Mouse (Mus musculus): ENCODE results near the gene Akap6. TPM values are rescaled to one million over a fixed set of nuclear protein-coding genes. Genes with fewer than 3 reads are reported as not detected.

The Akap6 gene
- polyA plus RNA-seq, 1 experiment from 2014 or later = 19.4 TPM

DNA sequence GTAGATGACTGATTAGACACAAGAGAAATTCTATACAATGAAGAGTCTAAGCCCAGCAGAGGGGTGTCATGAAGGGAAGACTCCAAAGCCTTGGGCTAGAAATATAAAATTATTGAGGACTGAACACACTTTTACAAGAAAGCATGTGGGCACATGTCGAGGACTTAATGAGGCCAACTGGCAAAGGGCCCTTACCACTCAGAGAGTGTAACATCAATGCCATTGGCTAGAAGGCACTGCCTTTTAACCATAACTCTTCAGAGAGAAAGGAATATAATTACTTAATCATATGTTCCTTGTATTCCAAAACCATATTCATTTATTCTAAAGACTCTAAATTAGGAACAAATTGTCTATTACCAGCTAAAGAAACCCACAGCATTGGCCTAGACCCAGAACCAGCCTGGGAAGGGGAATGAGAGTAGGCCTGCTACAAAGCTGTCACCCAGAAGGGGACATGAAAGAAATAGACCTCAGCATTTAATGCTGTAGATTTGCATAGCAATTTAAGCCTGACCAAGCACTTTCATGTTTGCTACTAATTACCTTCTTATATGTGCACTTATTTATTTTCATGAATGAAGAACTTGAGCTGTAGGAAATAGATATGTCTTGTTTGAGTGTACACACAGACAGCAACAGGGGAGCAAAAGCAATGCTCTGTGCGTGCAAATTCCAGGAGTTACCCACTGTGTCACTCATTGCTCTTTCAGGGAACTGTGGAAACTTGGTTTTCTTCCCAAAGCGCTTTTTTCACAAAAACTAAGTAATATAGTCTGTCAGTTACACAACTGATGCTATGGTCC lies 377.6 kb downstream of the Akap6 start:
- H3K27me3 ChIP-seq = no peaks in the 10 kb centered on the region
- WGBS = 44% methylated on average over 3 of the region's 3 CpGs

DNA sequence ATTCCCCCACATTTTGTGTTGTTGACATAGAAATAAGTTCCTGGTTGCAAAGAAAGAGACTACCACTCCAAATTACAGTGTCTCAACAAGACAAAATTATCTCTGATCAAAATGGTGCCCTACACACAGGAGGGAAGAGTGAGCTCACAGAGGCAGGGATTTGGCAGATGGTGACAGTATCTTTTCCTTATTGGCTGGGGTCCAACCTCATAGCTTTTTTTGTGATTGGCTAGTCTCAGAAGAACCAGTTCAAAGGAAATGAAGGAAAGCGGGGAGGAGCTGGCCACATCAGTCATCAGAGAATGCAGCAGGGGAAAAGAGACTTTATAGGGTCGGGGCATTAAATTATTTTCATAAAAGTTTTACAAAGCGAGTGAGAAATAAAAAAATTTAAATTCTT lies 386.6 kb downstream of the Akap6 start:
- no peak overlapping the region for H3K4me3 ChIP-seq
- no peaks in the 10 kb centered on the region for H3K27me3 ChIP-seq
- H3K9ac ChIP-seq (replicated peaks) = no peak overlapping the region
- H3K27ac ChIP-seq (replicated peaks) = no peak overlapping the region
- H3K4me2 ChIP-seq (replicated peaks) = no peak overlapping the region
- H3K4me1 ChIP-seq = peaks cover 2% of the 10 kb centered on the region; the same call in 1 of the 2 replicates
- H3K9me3 ChIP-seq = no peaks in the 10 kb centered on the region
- H3K36me3 ChIP-seq = no peaks in the 10 kb centered on the region
- ATAC-seq (replicated peaks) = no peak
- WGBS = 57% methylated on average over 3 of the region's 3 CpGs

More for the DNA sequence above, 377.6 kb downstream of the Akap6 start:
- H3K9me3 ChIP-seq = no peaks in the 10 kb centered on the region
- H3K27ac ChIP-seq (replicated peaks) = no peak overlapping the region
- H3K4me1 ChIP-seq = 0 out of 2 replicates have a peak, but pooled peaks cover 3% of the 10 kb centered on the region
- no peak overlapping the region for H3K9ac ChIP-seq (replicated peaks)
- no peak overlapping the region for H3K4me2 ChIP-seq (replicated peaks)
- no peak overlapping the region for H3K4me3 ChIP-seq
- peaks cover 3% of the 10 kb centered on the region; the same call in 1 of the 2 replicates for H3K36me3 ChIP-seq
- ATAC-seq (replicated peaks) = peak; percentile 60; the same call in 1 of the 2 replicates

DNA sequence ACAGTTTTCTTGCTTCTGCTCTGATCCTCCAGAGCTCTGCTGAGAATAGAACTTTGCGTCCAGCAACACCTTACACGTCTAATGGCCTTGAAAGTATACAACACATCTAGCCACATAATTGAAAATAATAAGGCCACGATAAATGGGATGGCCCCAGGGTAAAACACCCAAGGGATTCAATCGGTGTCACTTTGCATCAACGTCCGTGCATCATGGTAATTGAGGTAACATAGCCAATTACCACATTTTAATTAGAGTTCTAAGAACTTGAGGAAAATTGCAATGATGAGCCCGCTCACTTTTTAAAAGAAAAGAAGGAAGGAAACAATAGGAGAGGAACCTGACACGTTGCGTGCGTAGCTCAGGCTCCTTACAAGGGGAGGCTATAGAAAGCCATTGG lies 413.1 kb downstream of the Akap6 start:
- WGBS = 32% methylated on average over 10 of the region's 10 CpGs
- H3K9ac ChIP-seq (replicated peaks) = no peak overlapping the region
- no peaks in the 10 kb centered on the region for H3K4me1 ChIP-seq
- no peak overlapping the region for H3K4me2 ChIP-seq (replicated peaks)
- no peaks in the 10 kb centered on the region for H3K36me3 ChIP-seq
- no peaks in the 10 kb centered on the region for H3K9me3 ChIP-seq
- no peaks in the 10 kb centered on the region for H3K27me3 ChIP-seq
- H3K4me3 ChIP-seq = no peak overlapping the region
- ATAC-seq (replicated peaks) = no peak
- H3K27ac ChIP-seq (replicated peaks) = no peak overlapping the region

DNA sequence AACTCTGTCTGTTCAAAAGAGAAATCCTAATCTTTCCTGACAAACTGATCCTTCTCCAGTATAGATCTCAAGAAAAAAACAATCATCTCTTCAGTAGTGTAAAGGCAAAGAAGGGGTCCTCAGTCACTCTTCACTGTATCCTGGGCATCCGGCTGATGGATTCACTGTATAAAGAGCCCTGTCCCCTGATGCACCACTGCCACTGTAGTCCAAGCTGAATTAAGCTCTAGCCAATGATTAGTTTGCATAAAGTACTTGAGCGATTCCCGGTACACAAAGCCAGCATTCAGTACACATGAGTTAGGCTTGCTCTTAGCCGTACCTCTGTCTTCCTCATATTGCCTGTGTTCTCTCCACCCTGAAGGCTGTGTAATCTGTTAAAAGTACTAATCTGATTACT lies 420.2 kb downstream of the Akap6 start:
- no peak overlapping the region for H3K4me3 ChIP-seq
- peaks cover 19% of the 10 kb centered on the region for H3K4me1 ChIP-seq
- H3K36me3 ChIP-seq = no peaks in the 10 kb centered on the region
- 14% methylated on average over 4 of the region's 4 CpGs for WGBS
- 0 out of 2 replicates have a peak, but pooled peaks cover 3% of the 10 kb centered on the region for H3K9me3 ChIP-seq
- no peak overlapping the region for H3K27ac ChIP-seq (replicated peaks)
- H3K27me3 ChIP-seq = no peaks in the 10 kb centered on the region
- no peak for ATAC-seq (replicated peaks)
- H3K9ac ChIP-seq (replicated peaks) = no peak overlapping the region
- H3K4me2 ChIP-seq (replicated peaks) = no peak overlapping the region

DNA sequence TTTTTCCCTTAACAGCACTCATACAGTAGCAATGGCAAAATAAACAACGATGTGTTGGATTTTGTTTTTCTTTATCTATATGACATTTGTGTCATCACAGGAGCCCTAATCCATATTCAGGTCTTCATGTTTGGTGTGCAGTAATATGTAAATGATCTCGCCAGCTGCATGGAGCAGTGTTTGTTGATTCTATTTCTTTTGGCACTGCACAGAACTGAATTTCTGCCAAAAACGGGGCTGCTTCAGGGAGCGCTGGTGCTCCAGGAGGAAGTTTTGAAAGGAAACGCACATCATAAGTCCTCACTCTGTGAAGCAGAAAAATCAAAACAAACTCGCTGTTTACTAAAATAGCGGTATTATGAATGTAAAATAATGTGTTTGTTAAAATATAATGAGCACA lies 424.9 kb downstream of the Akap6 start:
- Histone ChIP-seq H3K9me3 (0 out of 2 replicates have a peak, but pooled peaks cover 3% of the 10 kb centered on the region), H3K4me3 (0 out of 2 replicates have a peak overlapping the region, but pooled peaks have one; percentile 13), H3K27me3 (peaks cover 5% of the 10 kb centered on the region; the same call in 1 of the 2 replicates), H3K27ac (replicated peaks) (peak overlapping the region; percentile 80), H3K36me3 (no peaks in the 10 kb centered on the region), H3K4me1 (peaks cover 29% of the 10 kb centered on the region), H3K4me2 (replicated peaks) (peak overlapping the region; percentile 32), H3K9ac (replicated peaks) (no peak overlapping the region)
- 10% methylated on average over 7 of the region's 7 CpGs for WGBS
- peak; percentile 91 for ATAC-seq (replicated peaks)

DNA sequence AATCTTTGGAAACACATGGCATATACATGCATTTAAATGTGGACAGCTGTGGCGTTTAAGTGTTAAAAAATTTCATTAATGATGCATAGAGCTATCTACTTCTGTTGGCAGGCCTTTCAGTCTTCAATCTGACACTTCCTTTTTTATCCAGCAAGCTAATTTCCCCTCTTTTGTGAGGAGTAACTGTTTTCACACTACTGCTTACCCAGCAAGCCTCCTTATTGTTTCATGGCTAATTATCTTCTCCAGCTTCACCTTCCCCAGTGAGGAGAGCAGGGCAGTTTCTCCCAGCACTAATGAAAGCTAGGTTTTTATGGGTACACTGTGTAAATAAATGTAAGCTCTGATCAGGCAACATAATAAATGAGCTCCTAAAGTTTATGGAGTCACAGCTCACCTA lies 425.5 kb downstream of the Akap6 start:
- Histone ChIP-seq H3K27ac (replicated peaks) (peak overlapping the region; percentile 80), H3K4me1 (peaks cover 24% of the 10 kb centered on the region), H3K9ac (replicated peaks) (no peak overlapping the region), H3K36me3 (no peaks in the 10 kb centered on the region), H3K27me3 (peaks cover 5% of the 10 kb centered on the region; the same call in 1 of the 2 replicates), H3K4me2 (replicated peaks) (peak overlapping the region; percentile 32), H3K4me3 (no peak overlapping the region), H3K9me3 (0 out of 2 replicates have a peak, but pooled peaks cover 3% of the 10 kb centered on the region)
- WGBS = 0% methylated on average over 1 of the region's 1 CpGs
- peak; percentile 68 for ATAC-seq (replicated peaks)

DNA sequence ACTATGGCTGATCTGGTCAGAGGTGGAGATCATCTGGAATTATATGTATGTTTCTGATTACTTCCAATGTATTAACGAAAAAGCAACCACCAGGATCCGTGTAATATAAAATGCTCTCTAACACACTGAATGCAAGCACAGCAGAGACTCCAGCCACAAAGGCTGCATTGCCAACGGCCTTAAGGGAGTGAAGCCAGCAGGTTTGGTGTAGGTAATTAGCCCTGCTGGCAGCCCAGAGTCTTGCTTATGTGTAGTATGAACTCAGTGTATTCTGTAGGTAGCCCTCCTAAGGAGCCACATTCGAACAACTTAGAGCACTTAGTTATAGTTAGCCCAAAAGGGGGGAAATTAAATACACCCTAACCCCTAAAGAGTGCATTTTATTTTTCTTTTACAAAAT lies 426.1 kb downstream of the Akap6 start:
- ATAC-seq (replicated peaks) = no peak

DNA sequence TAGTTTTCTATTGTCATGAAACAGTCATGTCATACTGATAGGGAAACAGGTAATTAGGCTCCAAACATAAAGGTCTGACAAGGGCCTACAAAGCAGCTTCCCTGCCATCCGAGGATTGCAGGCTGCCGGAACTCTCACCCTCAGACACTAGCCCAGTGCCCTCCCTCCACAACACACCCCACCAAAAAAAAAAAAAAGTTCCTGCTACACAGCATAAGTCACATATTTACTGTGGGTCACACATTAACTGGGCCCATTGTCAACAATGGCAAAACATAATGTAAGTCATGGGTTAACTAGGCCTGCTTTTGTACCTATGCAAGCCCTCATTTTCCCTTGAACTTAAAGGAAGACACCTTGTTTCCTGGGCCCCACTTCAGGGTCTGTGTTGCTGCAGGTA lies 435.0 kb downstream of the Akap6 start:
- no peak for ATAC-seq (replicated peaks)
- Histone ChIP-seq H3K4me3 (no peak overlapping the region), H3K9ac (replicated peaks) (no peak overlapping the region), H3K27ac (replicated peaks) (no peak overlapping the region), H3K4me2 (replicated peaks) (no peak overlapping the region), H3K4me1 (no peaks in the 10 kb centered on the region), H3K27me3 (no peaks in the 10 kb centered on the region), H3K9me3 (no peaks in the 10 kb centered on the region), H3K36me3 (no peaks in the 10 kb centered on the region)
- WGBS = 63% methylated on average over 2 of the region's 2 CpGs

More for the DNA sequence above, 426.1 kb downstream of the Akap6 start:
- H3K4me1 ChIP-seq = peaks cover 23% of the 10 kb centered on the region
- no peak overlapping the region for H3K4me3 ChIP-seq
- 0 out of 2 replicates have a peak overlapping the region, but pooled peaks have one; percentile 32 for H3K4me2 ChIP-seq (replicated peaks)
- H3K36me3 ChIP-seq = no peaks in the 10 kb centered on the region
- peak overlapping the region; percentile 80 for H3K27ac ChIP-seq (replicated peaks)
- H3K9ac ChIP-seq (replicated peaks) = no peak overlapping the region
- H3K27me3 ChIP-seq = peaks cover 5% of the 10 kb centered on the region; the same call in 1 of the 2 replicates
- 22% methylated on average over 4 of the region's 4 CpGs for WGBS
- H3K9me3 ChIP-seq = 0 out of 2 replicates have a peak, but pooled peaks cover 3% of the 10 kb centered on the region

DNA sequence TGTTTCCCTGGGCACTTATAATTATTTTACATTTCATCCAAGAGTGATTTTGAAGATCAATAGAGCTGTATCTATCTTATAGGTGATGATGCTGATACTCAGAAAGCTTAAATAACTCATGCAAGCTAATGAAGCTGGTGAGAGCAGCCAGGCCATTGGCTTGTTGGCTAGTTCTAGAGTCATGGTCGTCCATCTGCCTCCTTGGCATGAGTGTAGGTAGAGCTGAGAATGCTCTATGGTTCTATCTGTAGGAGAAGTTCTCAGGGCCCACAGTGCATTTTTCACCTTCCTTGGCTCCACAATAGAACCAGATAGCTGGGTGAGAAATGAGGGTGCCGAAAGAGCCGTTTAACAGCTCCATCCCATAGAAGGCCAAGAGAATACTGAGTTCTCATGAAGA lies 438.1 kb downstream of the Akap6 start:
- WGBS = 90% methylated on average over 3 of the region's 3 CpGs

DNA sequence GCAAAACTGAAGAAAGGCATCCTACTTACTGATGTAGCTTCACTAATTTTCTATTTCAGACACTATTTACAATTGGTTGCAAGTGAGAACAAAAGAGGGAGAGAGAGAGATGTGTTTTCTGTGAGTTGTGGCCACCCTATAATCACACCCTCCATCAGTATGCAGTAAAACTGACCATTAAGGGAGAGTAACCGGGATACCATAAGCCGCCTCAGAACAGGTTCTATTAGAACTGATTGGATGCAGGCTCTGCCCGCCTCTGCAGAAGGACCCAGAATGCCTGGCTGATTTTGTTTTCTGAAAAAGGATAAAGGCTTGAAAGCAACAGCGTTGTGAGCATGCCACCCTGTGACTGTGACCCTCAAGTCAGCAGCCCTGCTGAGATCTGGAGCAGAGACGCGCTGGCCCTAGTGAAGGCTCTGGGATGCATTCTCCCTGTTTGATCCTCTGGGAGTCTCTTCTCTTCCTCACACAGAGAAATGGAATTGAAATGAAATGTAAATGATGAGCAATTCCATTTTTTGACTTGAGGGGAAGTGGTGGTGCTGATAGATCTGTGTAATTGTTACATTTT lies 445.0 kb downstream of the Akap6 start:
- 41% methylated on average over 6 of the region's 6 CpGs for WGBS
- no peak overlapping the region; the same call in 1 of the 2 replicates for H3K27ac ChIP-seq (replicated peaks)

More for the DNA sequence above, 438.1 kb downstream of the Akap6 start:
- Histone ChIP-seq H3K4me3 (no peak overlapping the region), H3K9me3 (no peaks in the 10 kb centered on the region), H3K36me3 (peaks cover 25% of the 10 kb centered on the region; the same call in 1 of the 2 replicates), H3K4me2 (replicated peaks) (no peak overlapping the region), H3K4me1 (no peaks in the 10 kb centered on the region), H3K9ac (replicated peaks) (no peak overlapping the region), H3K27me3 (no peaks in the 10 kb centered on the region), H3K27ac (replicated peaks) (no peak overlapping the region)
- ATAC-seq (replicated peaks) = no peak

DNA sequence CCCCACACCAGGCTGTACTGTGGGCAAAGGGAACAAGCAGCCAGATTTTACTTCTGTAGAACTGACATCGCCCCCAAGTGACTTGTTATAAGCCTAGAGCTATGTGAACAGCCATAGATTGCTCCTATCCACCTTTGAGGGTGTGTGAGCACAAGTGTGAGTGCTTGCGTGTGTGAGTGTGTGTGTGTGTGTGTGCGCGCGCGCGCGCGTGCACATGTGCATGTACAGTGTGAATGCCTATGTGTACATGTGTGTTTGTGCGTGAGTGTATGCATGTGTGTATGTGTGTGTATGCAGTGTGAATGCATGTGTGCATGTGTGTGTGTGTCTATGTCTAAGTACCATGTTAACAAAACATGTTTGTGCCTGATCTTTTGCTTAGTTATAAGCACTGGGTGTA lies 445.6 kb downstream of the Akap6 start:
- Histone ChIP-seq H3K4me1 (peaks cover 20% of the 10 kb centered on the region), H3K9ac (replicated peaks) (no peak overlapping the region), H3K4me2 (replicated peaks) (no peak overlapping the region), H3K27me3 (no peaks in the 10 kb centered on the region), H3K9me3 (no peaks in the 10 kb centered on the region), H3K4me3 (no peak overlapping the region), H3K27ac (replicated peaks) (no peak overlapping the region), H3K36me3 (peaks cover 23% of the 10 kb centered on the region)
- no peak; the same call in 1 of the 2 replicates for ATAC-seq (replicated peaks)
- WGBS = 97% methylated on average over 10 of the region's 10 CpGs

More for the DNA sequence above, 445.0 kb downstream of the Akap6 start:
- Histone ChIP-seq H3K9ac (replicated peaks) (no peak overlapping the region), H3K27me3 (no peaks in the 10 kb centered on the region), H3K4me1 (peaks cover 20% of the 10 kb centered on the region), H3K4me3 (no peak overlapping the region), H3K36me3 (peaks cover 28% of the 10 kb centered on the region), H3K9me3 (no peaks in the 10 kb centered on the region), H3K4me2 (replicated peaks) (no peak overlapping the region)
- ATAC-seq (replicated peaks) = no peak

DNA sequence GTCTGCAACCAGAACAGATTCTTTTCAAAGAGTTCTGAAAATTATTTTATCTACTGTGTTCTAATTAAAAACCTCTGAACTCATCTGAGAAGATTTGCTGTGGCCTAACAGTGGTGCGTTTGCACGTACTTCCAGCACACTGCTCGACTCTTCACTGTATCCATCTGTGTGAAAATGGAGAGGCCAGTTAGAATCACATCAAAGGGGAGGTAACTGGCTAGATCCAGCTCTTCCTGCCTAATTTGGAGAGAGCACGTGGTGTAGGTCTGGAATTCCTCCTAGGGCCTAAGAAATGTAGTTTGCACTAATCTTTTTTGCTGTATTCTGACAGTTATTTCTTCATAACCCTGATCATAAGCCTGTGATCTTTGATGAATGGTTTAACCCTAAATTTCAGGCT lies 446.3 kb downstream of the Akap6 start:
- Histone ChIP-seq H3K4me3 (no peak overlapping the region), H3K9me3 (no peaks in the 10 kb centered on the region), H3K9ac (replicated peaks) (no peak overlapping the region), H3K27ac (replicated peaks) (no peak overlapping the region), H3K4me2 (replicated peaks) (no peak overlapping the region), H3K36me3 (peaks cover 16% of the 10 kb centered on the region), H3K4me1 (peaks cover 20% of the 10 kb centered on the region), H3K27me3 (no peaks in the 10 kb centered on the region)
- no peak for ATAC-seq (replicated peaks)
- 29% methylated on average over 4 of the region's 4 CpGs for WGBS
